Mouse (Mus musculus) frontal cortex, postnatal 14 days (tissue): Measurements from ENCODE around the gene Slc17a9.

ENCODE experiments used
- DNase-seq, 2 experiments: peaks; one replicate each; pipeline ENCODE4 v3.0.0; 2022; ENCODE audit warnings: low spot score in 2 of 2

Slc17a9 gene

GRCm38 (mm10) chr2:180724585-180725413, at the start of gene Slc17a9:
Gene Slc17a9, plus strand, starts transcription at chr2:180725263.
- DNase-seq, result no peak

- DNase-seq, result no peak
Observed at GRCm38 (mm10) chr2:180676706-180677105, 48.4 kb upstream of the Slc17a9 start.

GRCm38 (mm10) chr2:180678609-180679140, 46.4 kb upstream of the Slc17a9 start:
- DNase-seq, result peak; percentile 53 to 65

GRCm38 (mm10) chr2:180681225-180681624, 43.8 kb upstream of the Slc17a9 start:
- DNase-seq, result no peak

GRCm38 (mm10) chr2:180683524-180683923, 41.5 kb upstream of the Slc17a9 start:
- no peak for DNase-seq

- DNase-seq, result no peak
Observed at GRCm38 (mm10) chr2:180684031-180684430, 41.0 kb upstream of the Slc17a9 start.

- no peak for DNase-seq
Observed at GRCm38 (mm10) chr2:180689841-180690240, 35.2 kb upstream of the Slc17a9 start.

- no peak for DNase-seq
Observed at GRCm38 (mm10) chr2:180692630-180693029, 32.4 kb upstream of the Slc17a9 start.

- DNase-seq, result no peak
Observed at GRCm38 (mm10) chr2:180695176-180695575, 29.9 kb upstream of the Slc17a9 start.

GRCm38 (mm10) chr2:180700457-180700856, 24.6 kb upstream of the Slc17a9 start:
- no peak for DNase-seq

- DNase-seq, result no peak
Observed at GRCm38 (mm10) chr2:180701053-180701766, 23.9 kb upstream of the Slc17a9 start.

GRCm38 (mm10) chr2:180701767-180702621, 23.1 kb upstream of the Slc17a9 start:
- peak; percentile 82 to 90 for DNase-seq

GRCm38 (mm10) chr2:180702701-180703149, 22.3 kb upstream of the Slc17a9 start:
- DNase-seq, result no peak

- no peak for DNase-seq
Observed at GRCm38 (mm10) chr2:180703175-180703574, 21.9 kb upstream of the Slc17a9 start.

- no peak for DNase-seq
Observed at GRCm38 (mm10) chr2:180703645-180704359, 21.3 kb upstream of the Slc17a9 start.

- no peak for DNase-seq
Observed at GRCm38 (mm10) chr2:180704591-180704990, 20.5 kb upstream of the Slc17a9 start.

GRCm38 (mm10) chr2:180705066-180705465, 20.0 kb upstream of the Slc17a9 start:
- DNase-seq, result no peak

- DNase-seq, result no peak
Observed at GRCm38 (mm10) chr2:180705975-180706374, 19.1 kb upstream of the Slc17a9 start.

GRCm38 (mm10) chr2:180709023-180709922, 15.8 kb upstream of the Slc17a9 start:
- no peak for DNase-seq

- DNase-seq, result peak; percentile 90 to 95
Observed at GRCm38 (mm10) chr2:180709923-180710272, 15.2 kb upstream of the Slc17a9 start, which contains the start of the genes Dido1 and Gid8. Gene Dido1, minus strand, starts transcription at chr2:180709999. Gene Gid8, plus strand, starts transcription at chr2:180710117.
